Mouse (Mus musculus): Measurements from ENCODE around the gene Dnaaf5.
A peak's percentile ranks its signal among the peaks of the same experiment; 100 is the strongest.

Dnaaf5 gene

GRCm38 (mm10) chr5:139143890-139144289 is 6.1 kb upstream of the Dnaaf5 start:
- peak in 1 of 2 experiments; percentile 42 for DNase-seq

GRCm38 (mm10) chr5:139145726-139146125 is 4.3 kb upstream of the Dnaaf5 start:
- no peak for DNase-seq

GRCm38 (mm10) chr5:139146476-139147075 is 3.4 kb upstream of the Dnaaf5 start:
- peak; percentile 72 to 82 for DNase-seq

- peak; percentile 71 to 79 for DNase-seq
Observed at GRCm38 (mm10) chr5:139147178-139148078, 2.6 kb upstream of the Dnaaf5 start.

- DNase-seq = peak in 1 of 2 experiments; percentile 55
Observed at GRCm38 (mm10) chr5:139149006-139149672, 884 bp upstream of the Dnaaf5 start.

GRCm38 (mm10) chr5:139150603-139151031 is 594 bp downstream of the Dnaaf5 start:
- DNase-seq = peak; percentile 56 to 57

GRCm38 (mm10) chr5:139160899-139161298 is 10.9 kb downstream of the Dnaaf5 start:
- DNase-seq = no peak

GRCm38 (mm10) chr5:139161632-139162031 is 11.6 kb downstream of the Dnaaf5 start:
- DNase-seq = no peak

GRCm38 (mm10) chr5:139166781-139167361 is 16.8 kb downstream of the Dnaaf5 start:
- DNase-seq = no peak

GRCm38 (mm10) chr5:139167548-139167947 is 17.5 kb downstream of the Dnaaf5 start:
- DNase-seq = no peak

GRCm38 (mm10) chr5:139171929-139172328 is 21.9 kb downstream of the Dnaaf5 start:
- no peak for DNase-seq

GRCm38 (mm10) chr5:139174141-139174540 is 24.1 kb downstream of the Dnaaf5 start:
- DNase-seq = no peak

GRCm38 (mm10) chr5:139174556-139175547 is 24.8 kb downstream of the Dnaaf5 start:
- peak; percentile 51 to 70 for DNase-seq

- DNase-seq = peak; percentile 92 to 94
Observed at GRCm38 (mm10) chr5:139178895-139179631, 29.0 kb downstream of the Dnaaf5 start.

GRCm38 (mm10) chr5:139183131-139183530 is 33.1 kb downstream of the Dnaaf5 start:
- DNase-seq = no peak

- peak; percentile 43 to 61 for DNase-seq
Observed at GRCm38 (mm10) chr5:139183601-139184000, 33.6 kb downstream of the Dnaaf5 start.

- DNase-seq = no peak
Observed at GRCm38 (mm10) chr5:139184897-139185296, 34.9 kb downstream of the Dnaaf5 start.

GRCm38 (mm10) chr5:139189726-139190125 is 39.7 kb downstream of the Dnaaf5 start:
- DNase-seq = no peak

GRCm38 (mm10) chr5:139190958-139191357 is 40.9 kb downstream of the Dnaaf5 start:
- no peak for DNase-seq

GRCm38 (mm10) chr5:139198779-139199178 is 48.8 kb downstream of the Dnaaf5 start:
- no peak for DNase-seq

- DNase-seq = no peak
Observed at GRCm38 (mm10) chr5:139199636-139199994, 49.6 kb downstream of the Dnaaf5 start.

All from cerebellum, postnatal 14 days (tissue).